Mouse (Mus musculus) heart, adult 10 weeks (tissue): ENCODE measurements around the gene Rce1. TPM values are rescaled to one million over a fixed set of nuclear protein-coding genes. Genes with fewer than 3 reads are reported as not detected.

Source experiments
- polyA plus RNA-seq: library from polyadenylated mRNA; stranded (reverse); fragments of 350-450 nt; fragmentation: Illumina TruSeq; extraction: RNeasy Lipid Tissue Mini Kit (QIAGEN cat#74804); gene quantifications from one replicate; pipeline ENCODE4 v1.2.3, GENCODE M21; 2014; ENCODE audit warnings: low read depth, low replicate concordance

Gene Rce1
- 14.2 TPM for polyA plus RNA-seq

DNA sequence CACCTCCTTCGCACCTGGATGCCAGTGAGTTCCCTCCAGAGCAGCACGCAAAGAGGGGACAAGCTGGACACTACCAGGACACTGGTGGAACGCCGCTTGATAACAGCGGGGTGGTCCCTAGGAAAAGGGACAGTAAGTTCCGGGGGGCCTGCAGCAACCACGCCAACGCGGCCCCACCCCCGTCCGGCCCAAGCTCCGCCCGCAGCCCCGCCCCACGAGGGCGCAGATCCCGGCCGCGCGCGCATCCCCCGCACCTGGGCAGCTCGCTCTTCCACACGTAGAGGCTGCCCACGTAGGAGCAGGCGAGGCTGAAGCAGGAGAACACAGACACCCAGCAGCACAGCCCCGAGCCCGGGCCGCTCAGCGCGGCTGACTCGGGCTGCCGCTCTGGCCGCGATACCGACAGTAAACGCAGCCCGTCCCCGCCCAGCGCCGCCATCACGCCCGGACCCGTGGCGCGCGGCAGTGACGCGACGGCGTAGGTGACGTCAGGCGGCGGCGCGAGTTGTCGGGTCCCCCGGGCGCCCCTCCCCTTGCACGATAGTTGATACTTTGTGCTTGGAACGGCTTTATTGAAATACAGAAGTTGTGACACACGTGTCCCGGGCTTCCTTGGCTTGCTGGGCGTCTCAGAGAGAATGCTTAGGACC is at the start of gene Rce1:
Gene Rce1, minus strand, starts transcription at position 463 of the 650 bp plus-strand sequence.

DNA sequence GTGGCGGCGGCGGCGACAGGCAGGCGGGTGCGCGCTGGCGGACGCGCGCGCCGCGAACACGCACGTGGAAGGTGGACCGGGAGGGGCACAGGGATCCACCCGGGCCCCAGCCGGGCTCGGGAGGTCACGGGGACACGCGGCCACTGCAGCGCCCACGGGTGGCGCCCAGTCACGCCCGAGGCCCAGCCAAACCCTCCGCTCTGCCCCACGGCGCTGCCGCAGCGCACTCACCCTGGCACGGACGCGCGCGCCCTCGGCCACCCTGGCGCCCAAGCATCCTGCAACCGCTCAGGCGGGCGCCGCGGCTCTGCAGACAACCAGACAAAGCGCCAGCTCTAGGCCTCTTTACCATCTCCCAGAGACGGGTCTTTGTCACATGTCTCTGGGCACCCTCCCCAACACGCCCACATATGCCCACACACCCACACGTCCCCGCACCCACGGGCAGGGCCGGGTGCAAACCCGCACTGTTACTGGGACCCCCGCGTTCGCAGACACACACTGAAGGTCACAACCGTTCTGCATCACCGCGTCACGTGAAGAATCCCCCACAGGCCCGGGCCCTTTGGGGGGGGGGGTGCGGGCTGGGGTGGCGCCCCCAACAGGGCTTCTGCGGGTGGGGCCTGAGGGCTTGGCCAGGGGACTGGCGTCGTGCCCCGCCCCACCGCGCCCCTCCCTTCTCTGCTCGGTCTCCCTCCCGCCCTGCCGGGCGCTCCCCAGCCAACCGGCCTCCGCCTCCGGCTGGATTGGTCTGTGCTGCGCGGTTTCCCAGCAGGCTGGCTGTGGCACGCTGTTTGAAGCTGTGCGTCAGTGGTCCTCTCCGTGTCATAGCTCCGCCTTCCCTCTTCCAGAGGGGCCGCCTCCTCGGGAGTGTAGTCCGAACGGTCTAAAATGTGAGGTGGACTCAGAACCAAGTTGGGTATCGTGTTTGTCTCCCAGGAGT is 10.0 kb downstream of the Rce1 start, which contains the start of gene Lrfn4:
Gene Lrfn4, minus strand, starts transcription at position 517 of the 943 bp plus-strand sequence.

Other genes starting within 250 kb of the Rce1 start
- 33.8 TPM for gene Kdm2a, start 227.4 kb downstream of the Rce1 start, polyA plus RNA-seq
- 5.0 TPM for gene Rhod, start 186.2 kb downstream of the Rce1 start, polyA plus RNA-seq
- gene Syt12, start 148.2 kb downstream of the Rce1 start, polyA plus RNA-seq = 2.4 TPM
- 0.68 TPM for gene 2010003K11Rik, start 127.1 kb downstream of the Rce1 start, polyA plus RNA-seq
- gene Pcx, start 115.2 kb downstream of the Rce1 start, polyA plus RNA-seq = 28.5 TPM
- 6.7 TPM for gene Lrfn4, start 10.0 kb downstream of the Rce1 start, polyA plus RNA-seq
- not detected for gene Gm960, start 73.0 kb upstream of the Rce1 start, polyA plus RNA-seq
- 0.24 TPM for gene Sptbn2, start 85.5 kb upstream of the Rce1 start, polyA plus RNA-seq
- 9.1 TPM for gene Rbm4b, start 130.9 kb upstream of the Rce1 start, polyA plus RNA-seq
- 22.9 TPM for gene Rbm4, start 168.3 kb upstream of the Rce1 start, polyA plus RNA-seq
- gene Gm21992, start 186.0 kb upstream of the Rce1 start, polyA plus RNA-seq = 9.5 TPM
- 11.5 TPM for gene Rbm14, start 186.0 kb upstream of the Rce1 start, polyA plus RNA-seq
- 33.2 TPM for gene Ccs, start 213.7 kb upstream of the Rce1 start, polyA plus RNA-seq
- gene Ccdc87, start 213.7 kb upstream of the Rce1 start, polyA plus RNA-seq = not detected
- 63.9 TPM for gene Ctsf, start 229.5 kb upstream of the Rce1 start, polyA plus RNA-seq